Mouse (Mus musculus): ENCODE data around the gene D330020A13Rik.

D330020A13Rik gene

DNA sequence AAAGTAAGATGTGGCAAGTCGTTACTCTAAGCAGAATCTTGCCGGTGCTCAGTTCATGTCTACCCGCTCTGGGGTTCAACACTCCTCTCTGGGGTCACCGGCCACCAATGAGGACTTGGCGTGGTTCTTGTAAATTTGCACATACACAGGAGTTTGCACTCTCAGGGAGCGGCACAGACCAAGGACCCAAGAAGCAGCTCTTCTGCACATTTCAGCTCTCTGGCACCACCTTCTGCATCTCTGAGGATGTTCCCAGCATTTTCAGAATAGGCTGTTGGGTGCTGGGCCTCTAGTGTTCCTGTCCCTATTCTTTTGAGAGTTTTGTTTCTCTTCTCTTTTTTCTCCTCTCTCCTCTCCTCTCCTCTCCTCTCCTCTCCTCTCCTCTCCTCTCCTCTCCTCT is 7.0 kb downstream of the D330020A13Rik start:
- DNase-seq: no peak

DNA sequence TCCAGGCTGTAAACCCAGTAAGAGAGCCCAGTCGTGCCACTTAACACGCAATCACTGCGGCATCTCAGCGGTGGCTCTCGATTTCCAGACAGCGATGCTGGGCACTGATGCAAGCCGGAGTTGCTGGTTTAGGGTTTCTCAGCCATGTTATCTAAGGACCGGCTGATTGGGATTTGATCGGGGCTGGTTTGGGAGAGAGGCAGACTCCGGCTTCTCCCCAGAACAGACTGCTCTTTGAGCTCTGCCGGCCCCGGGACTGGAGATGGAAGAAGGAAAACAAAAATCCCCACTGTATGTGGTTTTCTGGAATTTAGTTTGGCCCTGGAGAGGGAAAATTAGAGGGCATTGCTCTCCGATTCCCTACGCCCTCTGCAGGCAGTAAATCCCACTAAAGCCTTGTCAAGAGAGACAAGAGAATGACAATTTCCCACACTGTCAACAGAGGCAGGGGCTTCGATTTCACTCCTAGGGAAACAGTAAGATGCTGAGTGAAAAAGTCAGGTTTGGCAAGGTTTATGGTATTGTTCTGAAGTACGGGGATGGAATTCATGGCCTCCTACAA is 8.7 kb downstream of the D330020A13Rik start:
- DNase-seq: no peak

DNA sequence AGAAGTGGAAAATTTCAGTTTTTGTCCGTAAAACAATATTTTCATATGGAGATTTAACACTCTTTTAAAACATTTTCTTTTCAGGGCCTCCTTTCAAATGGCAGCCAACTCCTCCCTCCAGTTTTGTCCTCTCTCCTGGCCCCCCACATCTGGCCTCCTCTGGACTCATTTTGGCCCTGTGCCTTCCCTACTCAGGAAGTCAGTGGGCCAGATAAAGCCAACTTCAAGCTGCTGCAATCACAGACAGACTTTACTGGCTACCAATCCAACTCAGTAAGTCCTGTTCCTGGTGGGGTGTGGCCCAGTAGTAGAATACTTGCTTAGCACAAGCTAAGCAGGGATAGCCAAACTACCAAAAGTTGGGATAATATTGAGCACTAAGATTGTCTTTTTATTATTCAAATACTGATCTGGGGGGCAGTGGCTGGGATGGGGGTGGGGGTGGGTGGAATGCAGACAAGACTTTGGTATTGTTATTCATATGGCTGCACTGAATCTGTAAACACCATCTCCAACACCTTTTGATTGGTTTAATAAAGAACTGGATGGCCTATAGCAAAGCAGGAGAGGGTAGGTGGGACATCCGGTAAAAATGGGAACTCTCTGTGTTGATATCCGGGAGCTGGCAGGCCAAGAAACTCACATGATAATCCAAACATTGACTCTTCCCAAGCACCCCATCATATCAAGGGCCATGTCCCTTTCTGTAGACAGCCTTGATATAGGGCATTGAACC is 12.9 kb downstream of the D330020A13Rik start:
- DNase-seq: no peak

GRCm38 (mm10) chr6:120309338-120309737 is 15.2 kb downstream of the D330020A13Rik start:
- no peak for DNase-seq

DNA sequence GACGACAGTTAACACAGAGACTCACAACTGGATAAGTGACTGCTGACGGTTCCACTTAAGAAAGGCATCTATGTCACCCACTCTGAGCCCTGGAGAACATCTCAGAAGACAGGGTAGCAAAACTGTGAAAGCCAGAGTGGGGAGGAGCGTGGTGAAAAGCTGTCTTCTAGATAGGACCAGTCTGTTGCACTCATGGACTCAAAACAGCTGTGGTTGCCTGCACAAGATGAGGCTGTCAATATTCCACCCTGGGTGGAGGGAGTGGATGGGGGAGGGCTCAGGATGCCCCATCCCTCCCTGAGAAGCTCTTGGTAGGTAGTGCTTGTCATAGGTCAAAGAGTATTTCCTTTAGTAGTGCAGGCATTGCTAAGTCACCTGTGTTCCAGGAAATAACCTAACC is 15.6 kb downstream of the D330020A13Rik start:
- no peak for DNase-seq

DNA sequence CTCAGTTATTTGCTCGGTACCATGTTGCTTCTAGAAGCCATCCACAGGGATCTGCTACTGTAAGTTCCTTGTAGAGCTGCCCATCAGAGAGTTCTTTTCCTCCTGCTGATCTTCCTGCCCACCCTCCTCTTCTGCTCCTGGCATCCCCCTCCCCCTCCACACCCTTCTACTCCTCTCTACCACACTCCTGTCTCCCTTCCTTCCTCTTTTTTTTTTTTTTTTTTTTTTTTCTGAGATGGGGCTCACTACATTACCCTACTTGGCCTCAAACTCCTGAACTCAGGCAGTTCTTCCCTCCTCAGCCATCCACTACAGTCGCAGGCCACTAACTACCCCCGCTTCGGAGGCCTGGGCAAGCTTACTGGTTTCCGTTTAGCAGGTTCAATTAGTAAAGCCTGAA is 18.3 kb downstream of the D330020A13Rik start:
- no peak for DNase-seq

DNA sequence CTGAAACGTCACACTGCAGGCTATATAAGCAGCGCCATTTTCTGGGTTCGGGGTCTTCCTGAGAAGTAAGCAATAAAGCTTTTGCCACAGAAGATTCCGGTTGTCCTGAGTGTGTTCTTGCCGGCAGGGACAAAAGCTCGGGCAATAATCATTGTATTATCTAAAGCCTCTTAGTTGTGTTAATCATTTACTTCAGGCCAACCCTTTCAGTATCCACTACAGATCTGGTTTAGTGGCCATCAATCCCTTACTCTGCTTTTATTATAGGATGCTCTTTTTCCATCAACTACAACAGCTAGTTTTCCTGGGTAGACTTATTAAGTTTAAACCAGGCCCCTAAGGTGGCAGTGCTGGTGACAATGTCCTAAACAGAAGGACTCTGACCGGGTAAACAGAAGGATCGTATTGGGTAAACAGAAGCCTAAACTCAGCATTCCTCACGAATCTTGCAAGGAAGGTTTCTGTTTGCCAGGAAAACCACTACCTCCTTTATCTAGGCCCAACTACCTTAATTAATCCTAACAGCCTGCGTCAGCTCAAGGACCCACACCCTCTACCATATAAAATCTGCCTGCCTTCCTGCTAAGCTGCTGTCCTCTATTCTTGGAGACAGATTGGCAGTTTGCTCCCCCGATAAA is 24.3 kb downstream of the D330020A13Rik start:
- no peak for DNase-seq

DNA sequence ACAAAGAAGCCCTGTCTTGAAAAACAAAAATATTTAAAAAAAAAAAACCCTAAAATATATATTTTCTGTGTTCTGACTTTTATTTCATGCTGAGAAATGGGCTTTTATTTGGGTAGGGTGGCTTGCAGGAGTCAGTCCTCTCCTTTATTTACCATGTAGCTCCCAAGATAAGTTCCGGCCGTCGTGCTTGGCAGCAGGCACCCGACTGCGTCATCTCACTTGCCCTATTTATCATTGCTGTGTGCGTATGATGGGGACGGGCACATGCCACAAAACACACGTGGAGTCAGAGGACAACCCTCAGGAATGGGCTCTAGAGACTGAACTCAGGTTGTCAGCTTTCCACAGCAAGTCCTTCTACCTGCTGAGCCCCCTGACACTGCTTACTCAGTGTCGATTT is 25.0 kb downstream of the D330020A13Rik start:
- no peak for DNase-seq

DNA sequence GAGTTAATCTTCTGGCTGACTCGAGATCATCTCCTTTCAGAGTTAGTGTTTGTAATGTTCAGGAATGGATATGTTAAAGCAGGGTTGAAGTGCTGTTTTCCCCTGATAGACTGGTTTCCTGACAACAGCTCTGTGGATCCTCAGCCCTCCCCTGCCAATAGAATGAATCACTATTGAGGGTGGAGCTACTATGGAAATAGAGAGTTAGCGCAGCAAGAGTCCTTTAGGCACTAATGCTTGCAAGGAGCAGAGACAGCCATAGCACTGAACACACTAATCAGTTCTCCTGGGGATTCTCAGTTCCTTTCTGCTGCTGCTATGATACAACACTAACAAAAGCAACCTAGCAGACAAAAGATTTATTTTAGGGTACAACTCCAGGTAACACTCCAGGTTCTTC is 26.2 kb downstream of the D330020A13Rik start:
- DNase-seq: no peak

DNA sequence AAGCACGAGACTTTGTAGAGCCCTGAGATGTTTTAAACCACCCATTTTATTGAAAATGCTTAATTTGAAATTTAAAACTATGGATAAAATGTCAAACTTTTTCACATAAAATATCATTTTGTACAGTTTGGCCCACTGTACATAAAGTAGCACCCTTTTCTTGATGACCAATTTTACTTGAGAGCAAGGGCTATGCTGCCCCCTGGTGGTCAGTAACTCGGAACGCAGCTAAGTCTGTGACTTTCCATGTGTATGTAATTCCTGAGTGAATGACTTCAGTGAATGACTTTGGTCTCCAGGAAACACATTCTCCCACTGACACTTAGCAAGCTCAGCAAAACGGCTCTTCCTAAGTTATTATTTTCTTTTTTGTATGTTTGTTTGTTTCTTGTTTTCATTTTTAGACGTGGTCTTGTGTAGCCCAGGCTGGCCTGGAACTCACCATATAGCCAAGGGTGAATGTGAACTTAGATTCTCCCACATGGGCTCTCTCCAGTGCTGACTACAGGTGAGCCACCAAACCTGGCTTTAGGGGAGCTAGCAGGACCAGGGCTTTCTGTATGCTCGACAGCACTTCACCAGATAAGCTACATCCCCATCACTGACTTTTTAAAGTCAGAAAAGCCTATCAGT is 30.2 kb downstream of the D330020A13Rik start:
- DNase-seq: peak; percentile 6 to 67

GRCm38 (mm10) chr6:120332351-120332750 is 38.2 kb downstream of the D330020A13Rik start:
- DNase-seq: no peak

DNA sequence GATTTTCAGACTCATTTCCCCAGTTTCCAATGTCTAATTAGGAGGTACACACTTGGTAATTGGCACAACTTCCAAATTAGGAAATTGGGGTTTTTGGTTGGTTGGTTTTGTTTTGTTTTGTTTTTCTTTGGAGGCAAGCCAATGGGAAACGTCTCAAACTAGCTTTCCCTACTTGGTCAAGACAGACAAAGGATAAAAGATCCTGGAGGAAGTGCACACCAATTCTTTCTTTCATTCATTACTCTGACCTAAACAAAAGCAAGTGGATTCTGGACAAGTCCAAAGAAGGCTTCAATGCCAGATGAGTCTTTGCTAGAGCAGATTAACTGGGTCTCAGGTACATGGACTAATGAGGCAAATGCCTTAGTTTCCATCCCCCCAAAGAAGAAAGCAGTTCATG is 49.8 kb downstream of the D330020A13Rik start:
- no peak for DNase-seq
